Mouse (Mus musculus) splenic B cell, adult 2 months (primary cell): ENCODE results near the gene Cdc42bpb.

Source experiments
- DNase-seq: peaks from one replicate; pipeline ENCODE4 v3.0.0-alpha.2; 2011; ENCODE audit warnings: low read depth, low spot score
- H3K27me3 ChIP-seq: 2 replicates; pipeline ENCODE4 v1.6.1; 2012; ENCODE audit warnings: mild to moderate bottlenecking, low read length, moderate library complexity, mixed read lengths; ENCODE audit not compliant: control insufficient read depth, poor library complexity, insufficient read depth, severe bottlenecking
- H3K36me3 ChIP-seq: 2 replicates; pipeline ENCODE4 v1.6.1; 2012; ENCODE audit warnings: mild to moderate bottlenecking, low read length, moderate library complexity, mixed read lengths; ENCODE audit not compliant: control insufficient read depth, poor library complexity, insufficient read depth, severe bottlenecking

Cdc42bpb gene

DNA sequence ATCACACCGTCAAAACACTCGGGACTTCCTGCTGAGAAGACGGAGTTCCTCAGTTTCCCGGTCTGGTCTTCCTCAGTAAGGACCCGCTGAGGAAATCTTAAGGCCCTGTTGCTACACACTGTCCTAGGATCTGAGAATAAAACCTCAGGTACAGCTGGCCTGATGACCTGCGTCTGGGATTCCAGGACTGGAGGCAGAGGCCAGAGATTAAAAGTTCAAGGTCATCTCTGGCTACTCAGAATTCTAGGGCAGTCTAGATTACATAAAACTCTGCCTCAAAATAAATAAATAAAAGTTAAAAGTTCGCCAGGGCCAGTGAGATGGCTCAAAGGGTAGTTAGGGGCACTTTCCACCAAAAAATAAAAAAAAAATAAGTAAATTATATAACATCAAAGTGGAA lies 5.6 kb downstream of the Cdc42bpb start:
- no peaks in the 10 kb centered on the region for H3K27me3 ChIP-seq
- H3K36me3 ChIP-seq: no peaks in the 10 kb centered on the region
- no peak for DNase-seq

DNA sequence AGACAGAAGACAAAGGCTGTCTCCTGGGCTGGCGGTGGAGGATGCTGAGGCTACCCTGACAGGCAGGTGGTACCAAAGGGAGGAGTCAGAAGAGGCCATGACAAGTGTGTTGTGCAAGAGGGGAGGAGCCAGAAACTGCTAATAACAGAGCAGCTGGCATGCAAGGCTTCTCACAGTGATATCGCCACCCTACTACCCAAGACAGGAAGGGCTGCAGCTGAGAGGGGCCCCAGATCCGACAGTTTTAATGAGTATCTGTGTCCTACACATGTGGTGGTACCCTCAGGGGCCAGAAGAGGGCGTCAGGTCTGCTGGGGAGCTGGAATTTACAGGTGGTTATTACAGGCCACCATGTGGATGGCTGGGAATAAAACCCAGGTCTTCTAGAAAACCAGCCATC lies 7.3 kb downstream of the Cdc42bpb start:
- no peak for DNase-seq

DNA sequence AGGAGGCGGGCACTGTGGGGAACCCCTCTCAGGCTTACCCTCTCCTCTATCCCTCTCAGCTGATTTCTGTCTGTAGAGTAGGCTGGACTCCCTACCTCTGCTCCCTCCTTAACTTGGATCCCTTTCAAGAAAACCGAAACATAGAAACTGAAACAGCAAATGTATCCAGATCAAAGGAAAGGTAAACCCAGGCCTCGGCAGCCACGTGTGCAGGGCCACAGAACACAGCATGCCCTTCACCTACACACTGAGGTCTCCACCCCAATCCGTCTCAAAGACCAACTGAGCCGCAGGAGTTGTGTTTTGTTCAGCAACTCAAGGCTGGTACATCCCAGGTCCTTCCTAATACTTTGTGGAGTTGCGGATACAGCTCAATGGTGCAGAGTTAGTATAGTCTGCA lies 10.5 kb downstream of the Cdc42bpb start:
- no peaks in the 10 kb centered on the region for H3K36me3 ChIP-seq
- H3K27me3 ChIP-seq: no peaks in the 10 kb centered on the region
- no peak for DNase-seq

More for the DNA sequence above, 7.3 kb downstream of the Cdc42bpb start:
- Histone ChIP-seq H3K36me3 (no peaks in the 10 kb centered on the region), H3K27me3 (no peaks in the 10 kb centered on the region)

DNA sequence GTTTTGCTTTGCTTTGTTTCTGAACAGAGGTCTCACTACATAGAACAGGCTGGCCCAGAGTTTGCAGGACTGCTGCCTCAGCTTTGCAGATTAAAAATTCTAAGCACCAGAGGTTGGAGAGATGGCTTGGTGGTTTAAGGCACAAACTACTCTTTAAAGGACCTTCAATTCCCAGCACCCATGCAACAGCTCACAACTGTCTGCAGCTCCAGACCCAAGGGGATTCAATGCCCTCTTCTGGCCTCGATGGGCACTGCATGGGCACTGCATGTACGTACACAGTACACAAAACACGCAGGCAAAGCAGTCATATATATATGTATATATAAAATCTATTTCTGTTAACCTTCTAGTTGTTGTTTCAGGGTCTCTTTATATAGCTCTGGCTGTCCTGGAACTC lies 13.3 kb downstream of the Cdc42bpb start:
- Histone ChIP-seq H3K36me3 (no peaks in the 10 kb centered on the region), H3K27me3 (no peaks in the 10 kb centered on the region)
- DNase-seq: no peak

DNA sequence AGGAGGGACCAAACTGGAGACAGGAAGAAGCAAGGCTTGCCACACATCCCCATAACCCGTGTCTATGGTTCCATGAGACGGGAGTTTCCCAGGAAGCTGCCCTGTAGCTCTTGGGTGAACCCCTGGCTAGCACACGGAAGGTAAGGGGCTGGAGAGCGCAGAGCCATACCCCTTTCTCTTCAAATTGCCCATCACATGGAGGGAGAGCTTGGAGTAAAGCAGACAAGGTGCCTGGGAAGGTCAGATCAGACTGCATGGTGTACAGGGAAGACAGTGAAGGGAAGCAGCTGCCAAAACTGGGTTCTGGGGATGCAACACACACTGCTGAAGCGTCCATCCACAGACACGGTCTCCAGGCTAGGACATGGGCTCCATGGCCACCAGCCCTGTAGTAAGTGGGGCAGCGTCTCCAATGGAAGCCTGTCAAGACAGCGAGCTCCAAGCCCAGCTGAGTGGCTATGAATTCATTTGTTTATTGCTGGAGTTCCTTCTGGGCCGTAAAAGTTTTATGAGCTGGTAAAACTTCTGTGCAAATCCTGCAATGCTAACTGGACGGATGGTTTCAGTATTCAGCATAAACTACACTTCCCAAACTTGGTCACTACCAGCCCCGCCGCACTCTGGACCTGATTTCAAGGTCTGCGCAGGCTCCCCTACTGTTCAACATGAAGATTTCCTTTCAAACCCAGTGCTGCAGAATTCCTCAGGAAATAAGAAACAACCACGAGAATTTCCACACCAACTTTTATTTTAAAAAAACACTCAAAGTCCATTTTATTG lies 16.0 kb downstream of the Cdc42bpb start:
- DNase-seq: no peak
- Histone ChIP-seq H3K27me3 (no peaks in the 10 kb centered on the region), H3K36me3 (no peaks in the 10 kb centered on the region)

DNA sequence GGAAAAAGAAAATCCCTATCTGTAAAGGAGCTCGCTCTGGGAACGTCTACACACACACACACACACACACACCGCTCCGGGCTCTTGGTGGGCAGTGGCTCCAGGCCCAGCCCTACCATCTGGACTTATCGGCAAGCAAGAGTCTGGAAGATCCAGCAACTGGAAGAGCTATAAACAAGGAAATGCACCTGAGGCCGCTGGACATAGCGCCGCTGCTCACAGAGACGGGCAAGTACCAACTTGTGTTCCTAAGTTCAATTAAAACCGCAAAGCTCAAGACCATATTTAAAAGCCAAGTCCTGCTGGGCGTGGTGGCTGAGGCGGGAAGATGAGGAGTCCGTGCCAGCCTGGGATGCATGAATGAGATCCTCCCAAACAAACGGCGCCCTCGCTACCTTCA lies 16.8 kb downstream of the Cdc42bpb start:
- no peaks in the 10 kb centered on the region for H3K27me3 ChIP-seq
- H3K36me3 ChIP-seq: no peaks in the 10 kb centered on the region
- no peak for DNase-seq

DNA sequence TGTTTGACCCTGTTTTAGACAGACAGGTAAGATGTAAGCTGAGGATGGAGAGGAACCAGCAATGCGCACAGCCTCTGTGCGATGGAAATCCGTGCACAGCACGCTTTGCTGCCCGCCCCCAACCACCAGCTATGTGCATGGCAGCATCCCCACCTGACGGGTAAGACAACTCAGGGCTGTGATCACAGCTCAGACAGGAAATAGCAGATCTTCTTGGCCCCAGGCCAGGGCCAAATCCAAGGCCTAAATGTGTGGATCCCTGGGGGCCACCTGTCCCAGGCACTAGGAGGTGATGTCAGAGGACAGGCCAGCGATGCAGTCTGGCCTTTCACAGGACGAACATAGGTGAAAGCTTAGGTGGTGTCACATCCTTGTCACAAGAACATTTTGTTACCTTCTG lies 21.3 kb downstream of the Cdc42bpb start:
- DNase-seq: no peak
- Histone ChIP-seq H3K36me3 (no peaks in the 10 kb centered on the region), H3K27me3 (no peaks in the 10 kb centered on the region)

DNA sequence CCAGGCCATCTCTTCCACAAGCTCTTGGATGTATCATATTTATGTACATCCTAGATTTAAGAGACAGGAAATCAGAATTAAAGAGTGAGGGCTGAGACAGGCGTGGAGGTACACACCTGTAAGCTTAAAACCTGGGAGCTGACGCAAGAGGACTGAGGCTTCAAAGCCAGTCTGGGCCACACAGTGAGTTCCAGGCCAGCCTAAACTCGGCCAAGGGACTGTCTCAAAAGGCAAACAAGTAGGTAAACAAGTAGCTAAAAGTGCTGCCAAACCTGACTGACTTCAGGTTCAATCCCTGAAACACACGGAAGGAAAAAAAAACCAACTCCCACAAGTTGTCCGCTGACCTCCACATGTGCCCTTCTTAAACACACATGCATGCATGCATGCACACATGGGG lies 23.4 kb downstream of the Cdc42bpb start:
- Histone ChIP-seq H3K36me3 (no peaks in the 10 kb centered on the region), H3K27me3 (no peaks in the 10 kb centered on the region)
- DNase-seq: no peak

DNA sequence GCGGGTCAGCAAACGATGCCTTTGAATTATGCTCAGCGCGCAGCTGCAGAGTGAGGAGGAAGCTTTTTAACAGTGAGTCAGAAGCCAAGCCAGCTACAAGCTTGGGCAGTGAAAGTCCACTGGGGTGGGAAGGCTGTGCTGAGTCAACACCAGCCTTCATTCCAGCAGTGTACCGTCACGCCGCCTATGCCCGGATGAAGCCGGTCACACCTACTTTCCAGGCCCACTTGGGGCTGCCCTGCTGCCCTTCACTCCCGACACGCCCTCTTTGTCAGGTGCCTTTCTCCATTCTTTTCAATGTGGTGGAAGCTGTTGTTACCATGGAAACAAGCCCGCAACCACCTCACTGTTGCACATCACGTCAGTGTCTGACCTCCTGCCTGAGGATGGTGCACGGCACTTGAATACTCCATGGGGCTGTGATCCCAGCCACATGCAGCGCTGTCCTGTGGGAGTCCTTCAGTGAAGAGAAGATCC lies 24.0 kb downstream of the Cdc42bpb start:
- Histone ChIP-seq H3K36me3 (no peaks in the 10 kb centered on the region), H3K27me3 (no peaks in the 10 kb centered on the region)
- DNase-seq: no peak

DNA sequence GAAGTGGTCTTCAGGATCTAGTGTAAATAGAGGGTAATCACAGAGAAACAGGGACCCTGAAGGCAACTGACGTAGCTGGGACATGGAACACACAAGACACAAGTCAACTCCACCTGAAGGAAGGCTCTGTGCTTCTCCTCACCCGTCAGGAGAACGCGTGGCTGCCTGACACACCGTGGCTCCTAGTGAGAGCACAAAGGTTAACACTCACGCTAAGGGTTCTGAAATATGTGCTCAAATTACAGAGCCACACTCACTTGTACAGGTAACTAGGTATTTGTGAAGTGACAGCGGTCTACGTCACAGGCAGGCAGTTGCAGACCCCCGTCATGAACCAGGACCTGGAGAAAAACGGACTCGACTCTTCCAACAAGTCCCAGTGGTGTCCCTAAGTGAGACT lies 24.5 kb downstream of the Cdc42bpb start:
- no peak for DNase-seq
- H3K36me3 ChIP-seq: no peaks in the 10 kb centered on the region
- H3K27me3 ChIP-seq: no peaks in the 10 kb centered on the region

DNA sequence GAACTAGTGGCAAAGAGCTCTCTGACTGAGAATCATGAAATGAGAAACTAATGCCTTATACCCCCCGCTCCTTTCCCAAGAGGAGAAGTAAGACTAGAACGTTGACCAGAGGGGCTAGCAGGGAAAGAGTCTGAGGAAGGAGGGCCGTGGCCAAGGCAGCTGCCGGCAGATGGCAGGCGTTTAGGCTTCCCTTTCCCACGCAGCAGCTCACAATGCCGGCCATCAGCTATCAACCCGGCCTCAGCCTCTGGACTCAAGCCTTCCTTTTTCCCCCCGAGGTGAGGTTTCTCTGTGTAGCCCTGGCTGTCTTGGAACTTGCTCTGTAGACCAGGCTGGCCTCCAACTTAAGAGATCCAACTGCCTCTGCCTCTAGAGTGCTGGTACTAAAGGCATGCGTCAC lies 25.0 kb downstream of the Cdc42bpb start:
- no peaks in the 10 kb centered on the region for H3K27me3 ChIP-seq
- no peak for DNase-seq
- no peaks in the 10 kb centered on the region for H3K36me3 ChIP-seq

DNA sequence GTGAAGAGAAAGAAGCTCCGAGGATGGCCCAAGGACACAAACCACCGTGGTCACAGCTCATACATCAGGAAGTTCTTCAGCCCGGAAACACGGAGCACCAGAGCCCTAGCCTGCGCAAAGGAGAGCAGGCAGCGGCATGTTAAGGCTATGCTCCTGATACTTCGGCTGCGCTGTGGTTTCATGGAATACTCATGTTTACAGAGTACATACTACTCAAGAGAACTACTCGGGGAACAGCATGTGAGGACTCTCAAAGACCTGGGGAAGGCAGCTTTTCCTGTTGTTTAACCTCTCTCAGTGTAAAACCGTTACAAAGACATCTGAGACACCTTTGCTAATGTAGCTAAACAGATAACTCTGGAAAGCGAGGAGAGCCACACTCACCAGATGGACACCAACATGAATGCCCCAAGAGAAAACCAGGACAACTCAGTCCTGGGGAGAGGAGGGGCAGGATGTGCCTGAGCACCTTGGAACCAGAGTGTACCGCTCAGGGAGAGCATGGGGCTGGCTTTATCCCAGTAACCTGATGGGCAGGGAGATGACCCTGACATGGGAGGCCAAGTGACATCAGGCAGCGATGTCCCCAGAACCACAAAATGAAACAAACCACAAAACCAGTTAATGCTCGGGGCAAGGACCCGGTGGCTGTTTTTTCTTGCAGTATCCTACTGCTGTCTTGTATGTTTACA lies 27.8 kb downstream of the Cdc42bpb start:
- DNase-seq: no peak
- Histone ChIP-seq H3K27me3 (no peaks in the 10 kb centered on the region), H3K36me3 (no peaks in the 10 kb centered on the region)

DNA sequence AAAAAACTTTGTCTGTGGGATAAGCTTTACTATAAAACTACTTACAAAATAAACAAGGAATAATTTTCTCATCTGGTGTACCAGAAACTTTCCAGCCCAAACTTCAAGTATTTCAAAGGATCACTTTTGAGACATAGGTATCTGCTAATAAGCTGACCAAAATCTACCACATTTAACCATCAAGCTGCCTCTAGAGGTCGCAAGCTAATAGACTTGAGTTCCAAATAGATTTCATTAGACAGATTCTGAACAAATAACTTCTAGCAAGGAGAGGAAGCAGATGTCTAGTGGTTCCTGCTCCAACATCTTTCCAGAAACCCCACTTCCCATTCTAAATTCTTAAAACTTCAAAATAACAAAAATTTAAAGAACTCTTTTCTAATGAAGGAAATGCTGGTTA lies 33.6 kb downstream of the Cdc42bpb start:
- DNase-seq: no peak
- H3K36me3 ChIP-seq: no peaks in the 10 kb centered on the region
- no peaks in the 10 kb centered on the region for H3K27me3 ChIP-seq

DNA sequence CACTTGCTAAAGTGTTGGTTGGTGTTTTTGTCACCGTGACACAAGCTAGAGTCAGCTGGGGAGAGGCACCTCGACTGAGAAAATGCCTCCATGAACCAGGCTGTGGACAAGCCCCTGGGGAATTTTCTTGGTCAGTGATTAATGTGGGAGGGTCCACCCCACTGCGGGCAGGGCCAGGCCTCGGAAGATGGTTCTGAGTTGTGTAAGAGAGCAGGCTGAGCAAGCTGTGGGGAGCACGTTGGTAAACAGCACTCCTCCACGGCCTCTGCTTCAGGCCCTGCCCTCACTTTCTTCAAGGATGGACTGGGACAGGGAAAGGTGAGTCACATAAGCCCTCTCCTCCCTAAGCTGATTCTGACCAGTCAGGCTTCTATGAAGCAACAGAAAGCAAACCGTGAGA lies 36.8 kb downstream of the Cdc42bpb start:
- H3K27me3 ChIP-seq: no peaks in the 10 kb centered on the region
- no peak for DNase-seq
- H3K36me3 ChIP-seq: no peaks in the 10 kb centered on the region

DNA sequence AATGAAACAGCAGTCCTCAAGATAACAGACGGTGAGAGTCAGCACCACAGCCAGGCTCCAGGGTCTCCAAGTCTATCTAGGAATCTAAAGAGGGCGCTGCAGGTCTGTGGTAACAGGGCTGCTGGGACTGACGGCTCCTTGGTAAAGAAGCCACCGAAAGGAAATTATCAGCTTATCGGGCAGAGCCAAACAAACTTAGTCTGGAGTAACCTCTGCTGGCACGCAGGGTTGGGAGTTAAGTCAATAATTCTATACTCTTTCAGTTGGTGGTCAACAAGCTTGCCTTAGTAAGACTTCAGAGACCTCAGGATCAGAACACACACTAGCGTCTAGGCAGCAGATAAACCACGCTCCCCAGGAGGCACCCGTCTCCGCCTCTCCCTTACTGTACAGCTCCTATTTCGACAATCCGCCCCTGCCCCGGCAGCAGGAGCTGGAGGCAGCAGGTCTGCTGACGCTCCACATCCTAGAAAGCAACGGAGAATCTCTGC lies 39.6 kb downstream of the Cdc42bpb start:
- Histone ChIP-seq H3K27me3 (no peaks in the 10 kb centered on the region), H3K36me3 (no peaks in the 10 kb centered on the region)
- DNase-seq: no peak
